Mouse (Mus musculus): ENCODE results near the gene Lama2.

Lama2 gene

DNA sequence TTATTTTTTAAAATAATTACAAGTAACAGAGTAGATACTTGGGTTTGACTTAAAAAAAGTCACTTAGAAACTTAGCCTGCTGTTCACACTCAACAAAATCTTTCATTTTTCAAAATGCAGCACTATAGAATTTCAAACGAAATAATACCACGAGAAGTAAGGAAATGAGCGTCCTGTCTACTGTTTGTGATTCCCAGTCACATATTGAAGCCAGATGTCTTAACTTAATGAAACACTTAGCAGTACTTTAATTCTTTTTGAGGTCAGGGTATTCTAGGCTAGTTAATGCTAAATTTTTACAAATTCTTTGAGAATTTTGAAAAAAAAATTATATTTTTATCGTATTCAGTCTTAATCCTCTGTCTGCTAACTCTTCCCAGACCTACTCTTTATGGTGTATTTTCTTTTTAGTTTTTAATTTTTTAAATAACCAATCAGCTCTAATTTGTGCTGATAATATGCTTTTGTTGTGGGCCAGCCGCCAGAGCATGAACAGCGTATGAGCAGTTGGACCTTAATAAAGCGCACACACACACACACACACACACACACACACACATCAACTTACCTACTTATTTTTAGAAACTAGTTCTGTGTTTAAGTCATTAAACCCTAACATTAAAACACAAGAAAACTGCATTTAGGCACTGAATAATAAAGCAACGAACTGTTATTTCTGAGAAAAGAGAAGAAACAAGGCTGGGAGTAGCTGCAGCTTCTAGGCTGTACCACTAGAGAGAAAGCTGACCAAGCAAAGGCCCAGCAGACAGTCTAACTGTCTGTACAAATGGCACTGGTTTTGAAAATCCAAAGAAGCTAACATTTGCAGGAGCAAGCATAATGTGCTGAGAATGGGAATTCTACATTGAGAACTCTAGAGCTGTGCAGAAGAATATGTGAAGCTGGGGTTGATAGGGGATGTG lies 425.3 kb downstream of the Lama2 start:
- in situ Hi-C loops (cut with MboI; ENCODE audit: unreplicated experiment in 2 of 2): no loop called here

DNA sequence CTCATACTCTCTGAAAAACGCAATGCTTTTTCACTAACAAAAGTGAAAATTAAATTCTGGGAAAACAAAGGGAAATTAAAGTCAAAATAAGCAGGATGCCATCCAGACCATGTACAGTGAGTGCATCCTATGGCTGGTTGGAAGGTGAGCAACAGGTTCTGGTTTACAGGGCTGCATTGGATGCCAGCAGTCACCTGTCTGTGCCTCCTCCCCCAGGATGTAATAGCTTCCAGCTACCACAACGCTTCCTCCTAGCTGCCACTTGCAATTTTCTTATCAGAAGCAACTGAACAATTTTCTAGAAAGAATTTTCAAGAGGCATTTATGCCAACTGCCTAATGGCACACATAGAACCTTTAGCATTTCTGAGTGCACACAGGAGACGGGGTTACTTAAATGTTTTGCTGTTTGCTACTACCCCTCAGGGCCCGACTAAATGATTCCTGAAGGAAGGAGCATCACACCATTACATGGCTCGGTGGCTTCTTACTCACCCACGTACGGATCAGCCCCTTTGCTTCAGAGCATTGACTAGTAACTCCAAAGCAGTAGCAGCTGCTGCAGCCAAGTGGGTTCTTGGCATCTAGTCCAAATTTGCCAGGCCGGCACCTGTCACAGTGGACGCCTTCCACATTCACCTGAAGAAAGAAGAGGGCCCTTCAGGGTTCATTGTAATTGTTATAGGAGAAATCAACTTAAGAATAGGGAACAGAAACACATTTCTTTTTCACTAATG lies 430.8 kb downstream of the Lama2 start:
- in situ Hi-C loops (cut with MboI; ENCODE audit: unreplicated experiment in 2 of 2): no loop called here

DNA sequence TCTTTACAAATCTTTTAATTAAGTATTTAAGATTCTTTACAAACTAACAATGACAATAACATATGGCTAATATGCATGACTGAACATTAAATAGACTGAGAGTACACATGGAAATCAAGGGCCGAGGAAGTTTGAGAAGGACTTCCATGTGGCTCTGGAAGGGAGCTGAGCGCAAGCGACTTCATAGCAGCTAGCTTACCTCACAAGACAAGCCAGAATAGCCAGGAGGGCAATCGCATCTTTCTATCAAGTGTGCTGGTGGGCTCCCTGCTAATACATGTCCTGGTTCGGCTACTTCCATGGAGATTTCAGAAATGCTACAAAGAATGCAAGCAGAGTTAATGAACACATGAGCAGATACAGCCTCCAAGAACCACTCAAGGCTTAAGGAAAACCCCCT lies 435.4 kb downstream of the Lama2 start:
- in situ Hi-C loops (cut with MboI; ENCODE audit: unreplicated experiment in 2 of 2): no loop called here

DNA sequence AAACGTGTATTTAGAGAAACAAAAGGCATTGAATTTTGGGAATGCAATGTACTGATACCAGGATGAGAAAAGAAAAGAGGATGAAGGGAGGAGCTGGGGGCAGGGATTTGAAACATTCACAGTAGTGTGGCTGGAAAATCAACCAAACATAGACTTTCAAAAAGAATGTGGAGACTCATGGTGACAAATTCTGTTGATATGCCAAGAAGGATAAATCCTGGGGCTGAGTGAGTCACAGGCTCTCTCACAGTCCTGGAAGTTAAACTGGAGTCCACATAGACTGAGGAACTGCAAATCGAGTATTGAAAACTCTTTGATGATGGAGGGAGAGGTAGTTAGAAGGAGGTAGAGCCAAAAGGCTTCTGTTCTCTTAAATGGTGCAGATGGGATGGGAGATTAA lies 445.3 kb downstream of the Lama2 start:
- in situ Hi-C loops (cut with MboI; ENCODE audit: unreplicated experiment in 2 of 2): no loop called here

DNA sequence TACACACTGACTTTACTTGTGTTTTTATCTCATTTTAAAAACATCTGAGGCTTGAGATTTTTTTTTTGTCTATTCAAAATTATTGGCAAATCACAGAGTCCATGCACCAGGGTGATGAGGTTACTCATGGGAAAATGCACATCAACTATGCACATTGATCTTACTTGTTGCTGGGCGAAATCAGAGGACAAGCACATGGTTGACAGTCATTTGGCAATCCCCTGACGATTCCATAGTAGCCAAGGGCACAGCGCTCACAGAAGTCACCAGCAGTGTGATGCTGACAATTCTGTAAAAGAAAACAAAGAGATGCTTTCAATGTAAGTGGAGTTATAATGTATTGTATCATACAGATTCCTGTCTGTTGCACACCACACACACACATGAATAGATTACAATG lies 454.8 kb downstream of the Lama2 start:
- in situ Hi-C loops (cut with MboI; ENCODE audit: unreplicated experiment in 2 of 2): no loop called here

DNA sequence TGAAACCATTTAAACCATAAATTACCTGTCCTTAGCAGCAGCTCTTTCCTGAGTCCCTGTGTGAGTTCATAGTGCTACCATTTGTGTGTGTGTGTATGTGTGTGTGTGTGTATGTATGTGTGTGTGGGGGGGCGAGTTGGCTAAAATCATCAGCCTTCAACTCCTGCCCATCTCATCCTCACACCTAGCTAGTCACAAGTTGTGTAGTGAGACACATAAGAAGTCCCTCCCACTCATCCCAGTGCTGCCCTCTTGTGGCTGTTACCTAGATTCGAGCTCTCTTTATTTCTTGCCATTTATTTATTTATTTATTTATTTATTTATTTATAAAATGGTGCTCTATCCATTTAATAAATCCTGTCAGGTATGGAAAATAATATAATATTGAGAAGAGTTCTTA lies 457.2 kb downstream of the Lama2 start:
- in situ Hi-C loops (cut with MboI; ENCODE audit: unreplicated experiment in 2 of 2): no loop called here

DNA sequence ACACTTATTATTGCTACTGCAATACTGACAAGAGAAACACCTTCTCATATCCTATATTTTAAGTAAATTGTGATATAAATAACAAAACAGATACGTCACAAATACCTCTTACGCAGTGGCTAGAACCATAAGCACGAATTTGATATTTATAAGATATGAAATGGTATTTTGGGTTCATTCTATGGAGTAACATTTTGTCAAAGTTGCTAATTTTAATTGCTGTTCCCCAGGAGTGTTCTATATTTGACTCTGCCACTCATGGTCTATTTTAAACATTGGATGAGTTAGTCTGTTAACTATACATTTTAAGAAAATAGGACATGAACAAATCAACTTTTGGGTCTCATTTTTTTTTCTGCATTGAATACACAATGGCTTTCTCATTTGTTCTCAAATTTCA lies 469.3 kb downstream of the Lama2 start:
- in situ Hi-C loops (cut with MboI; ENCODE audit: unreplicated experiment in 2 of 2): no loop called here

DNA sequence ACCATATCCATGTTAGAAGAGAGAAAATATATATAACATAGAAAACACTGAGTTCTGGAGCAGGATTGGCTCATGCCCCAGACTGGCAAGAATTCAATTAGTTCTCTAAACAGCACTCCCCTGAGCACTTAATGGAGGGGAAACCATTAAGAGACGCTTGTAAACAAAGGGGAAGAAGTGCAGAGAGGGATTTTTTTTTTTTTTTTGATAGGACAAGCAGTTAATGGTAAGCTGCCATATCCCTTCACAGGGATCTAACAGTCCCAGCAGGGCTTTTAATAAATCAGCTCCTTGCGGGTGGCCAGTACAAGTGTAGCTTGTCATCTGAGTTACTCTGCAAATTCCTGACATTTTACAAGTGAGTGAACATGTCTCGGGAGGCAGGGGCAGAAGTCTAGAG lies 479.1 kb downstream of the Lama2 start:
- in situ Hi-C loops (cut with MboI; ENCODE audit: unreplicated experiment in 2 of 2): no loop called here

DNA sequence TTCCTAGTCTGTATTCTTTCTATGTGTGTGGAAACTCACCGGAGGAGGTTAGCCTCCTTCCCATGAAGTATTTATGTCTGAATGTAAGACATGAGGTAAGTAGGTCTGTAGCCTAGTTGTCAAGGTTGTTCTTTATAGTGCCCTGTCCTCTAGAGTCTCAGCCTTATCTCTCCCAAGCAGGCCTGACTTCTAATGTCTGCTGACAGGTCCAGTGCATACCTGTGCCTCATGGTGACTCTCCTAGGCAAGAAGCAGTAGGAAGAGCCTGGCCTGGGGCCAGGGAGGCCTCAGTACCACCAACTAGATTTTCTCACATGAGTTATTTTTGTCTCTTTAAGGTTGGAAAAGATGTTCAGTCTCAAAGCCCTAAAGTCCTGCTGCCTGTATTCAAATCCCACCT lies 483.8 kb downstream of the Lama2 start:
- in situ Hi-C loops (cut with MboI; ENCODE audit: unreplicated experiment in 2 of 2): no loop called here

DNA sequence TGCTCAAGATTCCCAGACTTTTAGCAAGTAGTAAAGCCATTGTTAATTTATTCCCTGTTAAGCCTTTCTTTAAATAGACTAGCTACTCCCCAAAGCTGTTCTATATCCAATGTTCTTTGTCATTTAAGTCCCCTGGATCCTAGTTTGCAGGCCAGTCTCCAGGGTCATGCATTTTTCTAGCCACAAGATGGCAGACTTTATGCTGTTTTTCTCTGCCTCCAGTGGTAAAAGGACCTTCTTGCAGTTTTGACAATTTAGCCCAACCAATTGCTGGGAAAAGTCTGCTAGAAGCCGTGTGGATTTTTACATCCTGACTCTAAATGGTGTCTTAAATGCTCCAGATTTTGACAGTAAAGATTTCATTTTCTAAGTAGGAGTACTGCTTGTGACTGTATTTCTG lies 486.4 kb downstream of the Lama2 start:
- in situ Hi-C loops (cut with MboI; ENCODE audit: unreplicated experiment in 2 of 2): loop anchor here in 1 of 2 experiments (5.0 kb wide), 1 partner anchor 1709 kb away; no protein-coding TSS in a partner anchor

DNA sequence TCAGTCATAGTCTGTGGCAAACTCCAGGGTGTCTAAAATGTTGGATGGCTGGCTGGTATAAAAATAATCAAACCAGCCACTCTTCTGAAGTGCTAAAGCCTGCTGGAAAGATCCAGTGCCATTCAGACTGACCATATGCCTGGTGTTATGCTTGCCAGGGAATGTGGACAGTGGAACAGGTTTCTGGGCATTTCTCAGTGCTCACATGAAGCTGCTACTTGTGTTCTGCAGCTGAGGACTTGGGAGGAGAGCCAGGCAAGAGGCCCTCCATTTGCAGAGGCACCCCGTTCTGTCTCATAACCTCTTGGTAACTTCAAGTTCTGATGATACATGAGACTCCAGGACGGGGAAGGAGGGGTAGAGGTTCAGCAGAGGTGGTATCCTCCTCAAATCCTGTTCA lies 492.1 kb downstream of the Lama2 start:
- in situ Hi-C loops (cut with MboI; ENCODE audit: unreplicated experiment in 2 of 2): no loop called here

DNA sequence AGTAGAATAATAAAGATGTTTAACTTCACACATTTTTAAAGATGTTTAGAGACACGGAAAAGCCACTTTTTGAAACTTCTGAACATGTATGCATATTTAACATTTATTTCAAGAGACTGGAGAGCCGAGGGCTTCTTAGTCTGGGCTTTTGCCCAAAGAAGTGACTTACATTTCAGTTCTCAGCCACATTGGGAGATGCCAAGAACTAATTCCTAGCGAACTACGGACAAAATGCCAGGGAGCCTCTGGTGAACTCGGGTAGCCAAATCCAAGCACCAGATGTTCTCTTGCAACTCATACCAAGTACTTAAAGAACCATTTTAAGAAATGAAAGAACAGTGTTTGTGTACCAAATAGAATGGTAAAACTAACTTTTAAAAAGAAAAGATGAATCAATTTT lies 495.8 kb downstream of the Lama2 start:
- in situ Hi-C loops (cut with MboI; ENCODE audit: unreplicated experiment in 2 of 2): no loop called here

DNA sequence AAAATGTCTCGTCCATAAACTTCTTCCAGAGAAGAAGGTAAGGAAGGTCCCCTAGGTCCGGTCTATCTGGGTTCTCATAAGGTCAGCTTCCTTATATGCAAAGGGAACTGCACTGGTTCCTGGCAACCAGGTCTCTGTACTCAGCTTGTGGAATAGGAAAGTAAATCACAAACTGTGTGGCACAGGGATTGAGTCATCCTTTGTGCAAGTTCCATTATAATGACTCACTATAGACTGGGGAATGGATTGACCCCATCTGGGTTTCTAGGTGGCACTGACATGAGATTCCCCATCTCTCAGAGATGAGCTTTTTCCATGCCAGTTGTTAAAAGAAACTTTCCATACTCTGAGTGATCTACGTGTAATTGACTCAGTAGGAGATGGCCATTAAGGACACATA lies 501.7 kb downstream of the Lama2 start:
- in situ Hi-C loops (cut with MboI; ENCODE audit: unreplicated experiment in 2 of 2): no loop called here

DNA sequence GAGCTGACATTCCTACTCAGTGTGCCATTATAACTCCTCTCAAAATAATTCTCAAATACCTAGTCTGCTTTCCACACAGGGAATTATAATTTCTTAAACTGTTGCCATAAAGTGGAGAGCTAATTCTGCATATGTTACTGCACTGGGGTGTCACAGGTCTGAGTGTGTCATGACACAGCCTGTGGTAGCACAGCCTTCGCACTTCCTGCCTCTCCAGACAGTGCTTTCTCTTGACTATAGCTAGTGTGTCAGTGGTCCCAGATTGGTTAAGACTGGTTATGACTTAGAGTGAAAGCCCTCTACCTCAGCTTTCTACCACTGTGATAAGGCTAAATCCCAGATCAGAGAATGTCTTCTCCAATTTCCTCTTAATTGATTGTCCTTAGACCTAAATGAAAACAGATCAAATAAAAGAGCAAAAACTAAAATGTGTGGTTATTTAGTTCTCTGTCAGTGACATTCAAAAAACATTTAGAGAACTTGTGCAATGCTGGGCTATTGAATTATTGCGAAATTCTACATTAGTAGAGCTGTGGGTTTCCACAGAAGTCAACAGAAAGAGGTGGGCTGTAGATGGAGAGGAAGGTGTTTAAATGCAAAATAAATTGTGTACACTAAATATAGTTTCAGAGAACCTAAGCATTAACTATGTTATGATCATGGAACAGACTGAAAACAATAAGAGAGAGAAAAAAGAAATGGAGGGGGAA lies 502.5 kb downstream of the Lama2 start:
- in situ Hi-C loops (cut with MboI; ENCODE audit: unreplicated experiment in 2 of 2): no loop called here

DNA sequence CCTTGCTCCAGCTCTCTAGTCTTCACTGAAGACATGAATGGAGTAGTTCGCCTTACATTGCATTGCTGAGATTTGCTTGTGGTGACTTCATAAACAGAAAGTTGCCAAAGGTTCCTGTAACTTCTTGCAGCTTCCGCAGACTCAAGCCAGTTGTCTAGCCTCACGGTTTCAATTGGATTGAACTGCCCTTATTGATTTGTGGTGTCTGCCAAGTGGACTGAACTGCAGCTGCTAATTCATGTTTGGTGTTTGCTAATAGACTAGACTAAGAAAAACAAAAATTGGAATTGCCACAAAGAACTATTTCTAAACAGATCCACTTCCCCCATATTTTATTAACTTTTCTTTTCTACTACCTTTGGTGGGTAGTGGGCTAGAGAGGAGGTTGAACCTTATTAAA lies 505.4 kb downstream of the Lama2 start:
- in situ Hi-C loops (cut with MboI; ENCODE audit: unreplicated experiment in 2 of 2): no loop called here

DNA sequence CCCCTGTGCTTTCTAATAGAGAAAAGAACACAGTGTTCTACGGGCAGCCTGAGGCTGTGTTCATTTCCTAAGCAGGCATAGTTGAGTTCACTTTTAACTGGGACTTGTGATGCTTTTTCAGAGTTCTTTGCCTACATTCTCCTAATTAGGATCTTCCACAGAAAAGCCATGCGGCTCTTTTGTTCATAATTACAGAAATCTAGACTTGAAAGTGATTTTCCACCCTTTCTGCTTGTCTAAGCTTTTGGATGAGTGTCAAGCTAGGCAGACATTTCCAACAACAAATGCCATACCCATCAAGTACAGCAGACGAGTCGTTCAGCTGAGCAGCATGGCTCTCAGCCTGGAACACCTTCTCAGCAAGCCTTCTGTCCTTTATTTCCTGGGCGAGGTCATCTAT lies 515.7 kb downstream of the Lama2 start:
- in situ Hi-C loops (cut with MboI; ENCODE audit: unreplicated experiment in 2 of 2): no loop called here

DNA sequence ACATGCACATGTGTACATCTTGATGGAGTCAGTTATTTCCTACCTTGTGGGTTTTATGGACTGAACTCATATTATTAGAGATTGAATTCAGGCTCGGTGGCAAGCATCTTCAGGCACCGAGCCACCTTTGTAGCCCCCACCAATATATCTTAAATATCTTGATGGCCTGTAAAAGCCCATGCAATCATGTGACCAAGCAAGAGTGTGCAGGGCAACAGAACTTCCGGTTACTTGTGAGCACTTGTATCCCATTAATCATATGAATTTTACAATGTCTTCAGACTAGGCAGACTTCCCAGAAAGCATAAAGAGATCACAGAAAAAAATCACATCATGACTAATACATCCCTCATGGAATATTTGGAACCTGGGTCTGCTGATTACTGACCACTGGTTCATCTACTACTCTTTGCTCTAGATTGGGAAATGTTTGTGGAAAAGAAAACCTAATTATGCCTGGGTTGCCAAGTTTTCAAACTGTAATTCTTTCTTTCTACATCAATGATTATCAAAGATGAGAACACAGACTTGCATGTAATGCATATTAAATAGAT lies 517.7 kb downstream of the Lama2 start:
- in situ Hi-C loops (cut with MboI; ENCODE audit: unreplicated experiment in 2 of 2): no loop called here

DNA sequence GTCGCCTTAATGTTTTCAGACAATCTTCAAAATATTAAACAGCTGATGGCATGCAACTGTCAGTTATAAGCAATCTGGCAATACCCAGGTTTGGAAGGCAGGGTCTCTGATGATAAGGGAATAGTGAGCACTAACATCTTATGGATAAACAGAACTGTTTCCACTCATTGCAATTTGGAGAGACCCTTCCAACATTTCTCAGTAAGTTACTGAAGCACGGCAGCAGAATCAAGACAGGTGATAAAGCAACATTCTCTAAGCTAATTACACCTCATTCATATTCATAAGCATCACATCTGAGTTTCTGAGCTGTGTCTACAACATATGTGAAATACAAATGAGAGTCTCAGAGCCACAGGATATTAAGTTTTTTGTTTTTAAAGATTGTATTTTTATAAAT lies 542.4 kb downstream of the Lama2 start:
- in situ Hi-C loops (cut with MboI; ENCODE audit: unreplicated experiment in 2 of 2): no loop called here

DNA sequence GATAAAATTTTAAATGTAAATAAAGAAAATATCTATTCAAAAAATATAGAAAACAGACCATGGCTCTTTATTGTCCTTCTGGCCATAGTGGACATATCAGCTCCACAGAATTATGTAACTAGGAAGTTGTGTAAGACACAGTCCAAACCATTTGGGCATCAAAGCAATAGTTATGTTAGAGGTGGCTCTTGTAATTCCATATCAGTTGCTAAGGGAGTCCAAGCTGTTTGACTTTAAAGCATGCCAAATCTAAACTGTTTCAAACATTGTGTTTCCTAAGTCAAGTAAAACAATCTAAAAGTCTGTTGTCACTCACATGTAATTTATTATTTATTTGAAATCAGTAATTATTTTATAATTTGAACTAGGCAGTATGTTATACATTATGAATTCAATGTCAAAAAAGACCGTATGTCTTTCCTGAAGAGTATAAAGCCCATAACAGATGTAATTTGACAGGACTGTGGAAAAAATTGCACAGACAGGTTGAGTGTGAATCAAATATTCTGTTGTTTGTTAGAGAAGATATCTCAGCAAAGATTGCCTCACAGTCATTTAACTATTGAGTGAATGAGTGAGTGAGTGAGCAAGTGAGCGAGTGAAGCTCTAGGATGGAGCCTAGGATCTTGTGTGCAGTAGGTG lies 550.6 kb downstream of the Lama2 start:
- in situ Hi-C loops (cut with MboI; ENCODE audit: unreplicated experiment in 2 of 2): no loop called here

DNA sequence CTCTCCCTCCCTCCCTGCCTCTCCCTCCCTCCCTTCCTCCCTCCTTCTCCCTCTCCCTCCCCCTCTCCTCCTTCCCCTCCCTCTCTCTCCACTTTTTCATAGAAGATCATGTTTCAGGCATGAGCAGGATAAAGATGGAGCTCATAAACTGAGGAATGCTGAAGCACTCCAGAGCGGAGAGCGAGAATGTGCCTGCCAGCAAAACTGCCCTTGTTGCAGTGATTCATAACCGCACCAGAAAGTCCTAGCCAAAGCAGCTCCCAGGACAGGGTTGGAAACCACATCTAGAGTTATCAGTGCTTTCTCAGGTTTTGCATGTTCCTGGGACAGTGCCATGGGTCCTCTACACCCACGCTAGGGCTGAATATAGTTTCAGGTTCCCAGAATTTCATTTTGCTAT lies 555.9 kb downstream of the Lama2 start:
- in situ Hi-C loops (cut with MboI; ENCODE audit: unreplicated experiment in 2 of 2): no loop called here

DNA sequence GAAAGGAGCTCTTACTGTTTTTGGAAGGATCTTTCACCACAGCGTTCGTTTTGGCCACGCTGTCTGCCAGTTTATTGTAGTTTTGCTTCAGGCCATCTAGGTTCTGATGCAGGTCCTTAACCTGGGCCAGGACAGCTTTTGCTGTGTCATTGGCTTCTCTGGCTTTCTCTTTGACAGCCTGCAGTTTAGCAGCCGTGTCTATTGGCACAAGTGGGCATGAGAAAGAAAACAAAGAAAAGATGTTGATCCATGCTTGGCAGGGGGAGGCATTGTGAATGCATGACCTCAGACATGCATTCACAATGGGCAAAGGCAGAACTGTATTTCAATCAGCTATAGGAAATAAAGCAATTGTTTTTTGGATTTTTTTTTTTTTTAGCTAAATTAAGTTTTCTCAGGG lies 565.1 kb downstream of the Lama2 start:
- in situ Hi-C loops (cut with MboI; ENCODE audit: unreplicated experiment in 2 of 2): no loop called here
